Mouse (Mus musculus) embryonic facial prominence, embryonic 13.5 days (tissue): ENCODE measurements around the gene Xrcc5. TPM values are rescaled to one million over a fixed set of nuclear protein-coding genes. Genes with fewer than 3 reads are reported as not detected.

Experiments
- ATAC-seq: fragments of 200-750 bp; cut with Nextera tagmentation; 2 replicates; pipeline ENCODE4 v1.8.0; 2017; ENCODE audit warnings: low read depth; ENCODE audit not compliant: insufficient number of reproducible peaks, insufficient read depth, low FRiP score, low TSS enrichment
- H3K27ac ChIP-seq: fragments of 300-500 bp; sonication (generic); 2 replicates; pipeline ENCODE4 v1.5.1; 2015; ENCODE audit warnings: moderate library complexity, mild to moderate bottlenecking, inconsistent platforms
- H3K27me3 ChIP-seq: fragments of 300-500 bp; sonication (generic); 2 replicates; pipeline ENCODE4 v1.6.1; 2015; ENCODE audit warnings: mild to moderate bottlenecking, inconsistent platforms
- H3K36me3 ChIP-seq: fragments of 300-500 bp; sonication (generic); 2 replicates; pipeline ENCODE4 v1.6.1; 2015; ENCODE audit warnings: mild to moderate bottlenecking, inconsistent platforms
- H3K4me1 ChIP-seq: fragments of 300-500 bp; sonication (generic); 2 replicates; pipeline ENCODE4 v1.6.1; 2015; ENCODE audit warnings: inconsistent platforms
- H3K4me2 ChIP-seq: fragments of 300-500 bp; sonication (generic); 2 replicates; pipeline ENCODE4 v1.6.1; 2015; ENCODE audit warnings: moderate library complexity, mild to moderate bottlenecking, inconsistent platforms
- H3K4me3 ChIP-seq: fragments of 300-500 bp; sonication (generic); 2 replicates; pipeline ENCODE4 v1.5.1; 2015; ENCODE audit warnings: mild to moderate bottlenecking, inconsistent platforms
- H3K9ac ChIP-seq: fragments of 300-500 bp; sonication (generic); 2 replicates; pipeline ENCODE4 v1.6.1; 2015; ENCODE audit warnings: mild to moderate bottlenecking, inconsistent platforms
- H3K9me3 ChIP-seq: fragments of 300-500 bp; sonication (generic); 2 replicates; pipeline ENCODE4 v1.6.1; 2016; ENCODE audit warnings: inconsistent platforms
- WGBS: fragments of 180-500 bp; shearing (Covaris S2); methylation state at CpG from one replicate; pipeline ENCODE4 v1.1.7; 2015; ENCODE audit warnings: mixed read lengths; 5-methylcytosine and 5-hydroxymethylcytosine counted together
- polyA plus RNA-seq: library from polyadenylated mRNA; unstranded; fragments of >200 nt; fragmentation: Nextera tagmentation; extraction: Ambion mirVana; gene quantifications from 2 replicates; pipeline ENCODE4 v1.2.1, GENCODE M21; 2015

Gene Xrcc5
- polyA plus RNA-seq, 1 experiment from 2014 or later: 49.8 TPM

DNA sequence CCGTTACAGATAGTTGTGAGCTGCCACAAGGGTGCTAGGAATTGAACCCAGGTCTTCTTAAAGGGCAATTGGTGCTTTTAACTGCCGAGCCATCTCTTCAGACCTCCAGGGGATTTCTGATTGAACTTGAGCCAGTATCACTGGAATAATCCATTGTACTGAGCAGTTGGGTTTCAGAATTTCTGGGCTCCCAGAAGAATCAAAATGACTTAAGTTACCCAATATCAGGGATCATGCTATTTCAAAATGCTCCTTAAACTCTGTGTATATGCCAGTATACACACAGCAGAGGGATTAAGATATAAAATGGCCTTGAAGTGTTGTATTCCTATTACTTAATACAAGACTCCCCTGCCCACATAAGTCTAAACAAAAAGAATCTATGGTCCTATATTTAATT is 15.3 kb upstream of the Xrcc5 start:
- no peaks in the 10 kb centered on the region for H3K4me1 ChIP-seq
- ATAC-seq: no peak
- H3K36me3 ChIP-seq: no peaks in the 10 kb centered on the region
- no peak overlapping the region for H3K4me3 ChIP-seq
- no peak overlapping the region for H3K4me2 ChIP-seq
- no peaks in the 10 kb centered on the region for H3K9me3 ChIP-seq
- H3K9ac ChIP-seq: no peak overlapping the region
- H3K27me3 ChIP-seq: no peaks in the 10 kb centered on the region
- H3K27ac ChIP-seq: no peak overlapping the region
- WGBS: 85% methylated on average over 2 of the region's 2 CpGs

DNA sequence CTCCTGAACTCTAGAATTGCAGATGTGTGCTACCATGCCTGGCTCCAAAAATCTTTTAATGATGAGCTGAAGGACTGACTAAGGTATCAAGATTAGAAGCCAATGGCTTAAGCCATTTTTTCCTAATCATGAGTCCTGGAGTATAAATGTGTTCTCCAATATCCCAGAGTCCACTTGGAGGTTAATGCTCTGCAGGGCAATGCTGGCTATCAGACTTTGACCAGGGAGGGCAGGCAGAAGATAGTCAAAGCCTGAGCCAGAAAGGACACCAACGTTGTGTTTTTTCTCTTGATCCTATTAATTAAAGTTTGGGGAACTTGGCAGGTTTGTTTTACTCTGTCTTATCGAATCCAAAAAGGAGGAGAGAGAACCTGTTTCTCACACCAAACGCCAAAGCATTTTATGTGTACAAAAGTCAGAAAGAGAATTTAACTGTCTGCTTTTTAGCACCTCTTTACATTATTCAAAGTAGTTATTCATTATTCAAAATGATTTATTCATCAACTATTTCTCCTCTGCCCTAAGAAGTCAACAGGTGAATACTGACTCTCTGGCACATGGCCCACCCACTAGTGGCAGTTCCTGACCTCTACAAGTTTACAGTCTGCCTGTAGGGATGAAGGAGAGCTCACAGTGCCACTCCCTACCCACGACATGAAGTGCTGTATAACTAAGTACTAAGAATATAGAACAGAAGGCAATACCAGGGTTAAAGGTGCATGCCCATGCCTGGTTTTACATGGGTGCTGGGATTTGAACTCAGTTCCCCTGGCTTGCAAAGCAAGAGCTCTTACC is 13.2 kb upstream of the Xrcc5 start:
- WGBS: 71% methylated on average over 4 of the region's 4 CpGs
- H3K9me3 ChIP-seq: no peaks in the 10 kb centered on the region
- no peak overlapping the region for H3K4me3 ChIP-seq
- ATAC-seq: no peak
- H3K36me3 ChIP-seq: no peaks in the 10 kb centered on the region
- no peaks in the 10 kb centered on the region for H3K4me1 ChIP-seq
- no peak overlapping the region for H3K27ac ChIP-seq
- H3K27me3 ChIP-seq: no peaks in the 10 kb centered on the region
- no peak overlapping the region for H3K9ac ChIP-seq
- no peak overlapping the region for H3K4me2 ChIP-seq

DNA sequence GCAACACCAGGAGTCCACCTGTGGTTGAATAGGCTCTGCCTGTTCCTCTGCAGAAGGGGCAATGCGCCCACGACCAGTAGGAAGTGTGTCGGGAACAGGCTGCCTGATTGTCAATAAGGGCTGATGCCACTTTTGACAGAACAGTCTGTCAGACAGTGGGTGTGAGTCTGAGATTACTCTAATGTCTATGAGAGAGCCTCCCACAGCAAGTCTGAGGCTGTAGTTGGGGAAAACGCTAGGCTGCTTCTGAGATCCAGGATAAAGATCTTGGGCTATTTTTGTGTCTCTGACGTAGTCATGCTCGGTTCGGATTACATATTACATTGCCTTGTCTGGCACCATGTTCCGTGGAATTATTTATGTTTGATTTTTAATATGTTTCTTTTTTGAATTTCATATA is 11.5 kb upstream of the Xrcc5 start:
- WGBS: 71% methylated on average over 8 of the region's 8 CpGs
- no peaks in the 10 kb centered on the region for H3K27me3 ChIP-seq
- H3K36me3 ChIP-seq: no peaks in the 10 kb centered on the region
- ATAC-seq: no peak
- H3K9me3 ChIP-seq: no peaks in the 10 kb centered on the region
- H3K4me3 ChIP-seq: no peak overlapping the region
- H3K4me2 ChIP-seq: no peak overlapping the region
- no peak overlapping the region for H3K27ac ChIP-seq
- no peak overlapping the region for H3K9ac ChIP-seq
- H3K4me1 ChIP-seq: no peaks in the 10 kb centered on the region

DNA sequence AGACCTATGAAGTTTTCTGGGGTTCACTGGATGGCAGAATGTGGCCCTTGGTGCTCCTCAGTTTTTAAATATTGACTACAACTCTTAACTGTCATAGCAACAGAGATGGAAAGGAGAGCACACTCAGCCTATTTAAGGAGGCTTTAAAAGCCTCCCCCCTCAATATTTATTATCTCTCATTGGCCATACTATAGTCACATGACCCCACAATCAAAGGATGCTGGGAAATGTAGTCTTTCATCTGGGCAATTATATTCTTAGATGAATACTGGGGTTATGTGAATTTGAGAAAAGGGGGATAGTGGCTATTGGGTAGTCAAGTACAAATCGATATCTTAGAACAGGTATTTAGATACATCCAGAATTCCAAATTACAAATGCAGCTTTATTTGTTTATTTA is 5.4 kb upstream of the Xrcc5 start:
- Histone ChIP-seq H3K36me3 (no peaks in the 10 kb centered on the region), H3K9ac (no peak overlapping the region), H3K4me1 (peaks cover 3% of the 10 kb centered on the region; the same call in 1 of the 2 replicates), H3K9me3 (no peaks in the 10 kb centered on the region), H3K4me3 (no peak overlapping the region), H3K27ac (no peak overlapping the region), H3K4me2 (no peak overlapping the region), H3K27me3 (no peaks in the 10 kb centered on the region)
- ATAC-seq: no peak
- 83% methylated on average over 1 of the region's 1 CpGs for WGBS

DNA sequence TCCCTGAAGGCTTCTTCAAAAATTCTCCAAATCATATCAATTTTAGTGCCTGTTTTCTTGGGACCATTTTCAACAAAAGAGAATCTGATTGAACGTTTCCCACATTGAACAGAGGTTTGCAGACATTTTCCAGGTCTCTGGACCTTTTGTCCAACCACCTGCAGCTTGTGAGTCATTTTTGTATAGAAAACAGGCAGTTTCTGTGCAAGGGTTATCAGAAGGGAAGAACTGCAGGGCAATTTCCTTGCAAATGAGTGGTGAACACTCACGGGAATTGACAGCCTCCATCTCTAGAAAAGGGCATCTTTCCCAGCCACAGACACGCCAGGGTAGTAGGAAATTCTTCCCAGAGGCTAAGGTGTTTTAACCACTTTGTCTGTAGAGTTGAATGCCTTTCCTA is 980 bp upstream of the Xrcc5 start:
- peaks cover 22% of the 10 kb centered on the region for H3K4me1 ChIP-seq
- no peak for ATAC-seq
- 57% methylated on average over 3 of the region's 3 CpGs for WGBS
- no peaks in the 10 kb centered on the region for H3K9me3 ChIP-seq
- H3K27ac ChIP-seq: no peak overlapping the region
- peak overlapping the region; percentile 56 for H3K4me2 ChIP-seq
- H3K36me3 ChIP-seq: peaks cover under 1% of the 10 kb centered on the region; the same call in 1 of the 2 replicates
- no peak overlapping the region for H3K4me3 ChIP-seq
- H3K27me3 ChIP-seq: no peaks in the 10 kb centered on the region
- H3K9ac ChIP-seq: no peak overlapping the region

DNA sequence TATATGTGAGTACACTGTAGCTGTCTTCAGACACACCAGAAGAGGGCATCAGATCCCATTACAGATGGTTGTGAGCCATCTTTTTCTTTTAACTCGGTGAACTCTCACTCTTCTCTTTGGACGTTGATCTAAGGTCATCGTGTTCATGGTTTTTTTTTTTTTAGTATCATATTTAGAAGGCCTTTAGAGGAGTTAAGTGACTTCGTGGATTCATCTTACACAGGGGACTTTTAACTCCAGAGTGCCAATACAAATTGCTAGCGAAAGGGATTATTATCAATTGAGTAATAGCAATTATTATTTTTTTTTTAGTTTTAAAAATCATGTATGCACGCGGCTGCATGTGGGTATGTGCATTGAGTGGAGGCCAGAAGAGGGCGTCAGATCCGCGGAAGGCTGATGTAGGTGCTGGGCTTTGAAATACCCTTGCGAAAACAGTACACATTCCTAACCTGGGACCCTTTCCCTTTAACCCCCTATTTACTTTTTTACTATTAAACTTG is 491 bp upstream of the Xrcc5 start:
- H3K4me3 ChIP-seq: peak overlapping the region; percentile 52
- peaks cover 22% of the 10 kb centered on the region for H3K4me1 ChIP-seq
- peak overlapping the region; percentile 93 for H3K27ac ChIP-seq
- H3K9ac ChIP-seq: peak overlapping the region; percentile 73
- peak; percentile 82 for ATAC-seq
- peak overlapping the region; percentile 56 for H3K4me2 ChIP-seq
- H3K36me3 ChIP-seq: peaks cover 6% of the 10 kb centered on the region
- H3K27me3 ChIP-seq: no peaks in the 10 kb centered on the region
- WGBS: 2% methylated on average over 11 of the region's 11 CpGs
- H3K9me3 ChIP-seq: no peaks in the 10 kb centered on the region

DNA sequence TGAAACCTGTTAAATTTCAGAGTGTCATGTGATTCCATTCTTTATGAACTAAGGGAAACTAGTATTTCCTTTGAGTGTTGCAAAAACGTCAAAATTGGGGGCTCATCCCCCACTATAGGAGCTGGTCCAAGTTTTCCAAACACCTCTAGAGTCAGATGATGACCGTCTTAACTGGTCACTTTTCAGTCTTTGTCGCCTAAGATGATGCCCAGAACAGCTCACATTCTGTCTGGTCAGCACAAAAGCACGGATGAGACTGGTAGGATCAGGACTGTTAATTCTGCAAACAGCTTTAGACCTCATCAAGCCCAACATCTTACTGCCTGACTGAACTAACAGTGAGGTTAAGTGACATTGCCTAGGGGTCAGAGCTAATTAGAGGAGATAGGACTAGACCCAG is 1.7 kb downstream of the Xrcc5 start:
- Histone ChIP-seq H3K9me3 (no peaks in the 10 kb centered on the region), H3K36me3 (peaks cover 17% of the 10 kb centered on the region), H3K9ac (no peak overlapping the region), H3K4me3 (no peak overlapping the region), H3K4me1 (peaks cover 22% of the 10 kb centered on the region), H3K27me3 (no peaks in the 10 kb centered on the region), H3K27ac (peak overlapping the region; percentile 62; the same call in 1 of the 2 replicates), H3K4me2 (0 out of 2 replicates have a peak overlapping the region, but pooled peaks have one; percentile 7)
- ATAC-seq: no peak
- 53% methylated on average over 4 of the region's 4 CpGs for WGBS

DNA sequence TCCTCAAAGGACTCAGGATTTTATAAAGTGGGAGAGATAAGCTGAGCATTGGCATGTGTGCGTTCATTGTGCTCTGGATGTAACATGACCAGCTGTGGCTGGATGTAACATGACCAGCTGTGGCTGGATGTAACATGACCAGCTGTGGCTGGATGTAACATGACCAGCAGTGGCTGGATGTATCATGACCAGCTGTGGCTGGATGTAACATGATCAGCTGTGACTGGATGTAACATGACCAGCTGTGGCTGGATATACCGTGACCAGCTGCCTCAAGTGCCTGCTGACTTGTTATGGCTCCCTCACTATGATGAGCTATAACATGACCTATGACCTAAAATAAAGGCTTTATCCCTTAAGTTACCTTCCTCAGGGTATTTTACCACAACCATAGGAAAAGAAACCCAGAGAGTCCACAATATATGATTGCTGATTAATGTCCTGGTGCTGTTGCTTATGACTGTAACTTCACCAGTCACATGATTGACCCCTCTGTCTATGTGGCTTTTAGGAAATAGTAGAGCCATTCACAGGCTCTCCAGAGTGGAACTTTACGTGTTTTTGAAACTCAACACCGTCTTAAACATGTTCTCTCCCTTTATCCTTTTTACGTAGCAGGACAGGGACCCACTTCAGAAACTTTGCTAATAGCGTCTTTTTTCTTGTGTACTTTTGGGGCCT is 2.7 kb downstream of the Xrcc5 start:
- Histone ChIP-seq H3K27me3 (no peaks in the 10 kb centered on the region), H3K36me3 (peaks cover 22% of the 10 kb centered on the region), H3K4me3 (no peak overlapping the region), H3K4me2 (0 out of 2 replicates have a peak overlapping the region, but pooled peaks have one; percentile 2), H3K9me3 (no peaks in the 10 kb centered on the region), H3K27ac (peak overlapping the region; percentile 48; the same call in 1 of the 2 replicates), H3K4me1 (peaks cover 22% of the 10 kb centered on the region), H3K9ac (no peak overlapping the region)
- 33% methylated on average over 6 of the region's 6 CpGs for WGBS
- ATAC-seq: no peak

DNA sequence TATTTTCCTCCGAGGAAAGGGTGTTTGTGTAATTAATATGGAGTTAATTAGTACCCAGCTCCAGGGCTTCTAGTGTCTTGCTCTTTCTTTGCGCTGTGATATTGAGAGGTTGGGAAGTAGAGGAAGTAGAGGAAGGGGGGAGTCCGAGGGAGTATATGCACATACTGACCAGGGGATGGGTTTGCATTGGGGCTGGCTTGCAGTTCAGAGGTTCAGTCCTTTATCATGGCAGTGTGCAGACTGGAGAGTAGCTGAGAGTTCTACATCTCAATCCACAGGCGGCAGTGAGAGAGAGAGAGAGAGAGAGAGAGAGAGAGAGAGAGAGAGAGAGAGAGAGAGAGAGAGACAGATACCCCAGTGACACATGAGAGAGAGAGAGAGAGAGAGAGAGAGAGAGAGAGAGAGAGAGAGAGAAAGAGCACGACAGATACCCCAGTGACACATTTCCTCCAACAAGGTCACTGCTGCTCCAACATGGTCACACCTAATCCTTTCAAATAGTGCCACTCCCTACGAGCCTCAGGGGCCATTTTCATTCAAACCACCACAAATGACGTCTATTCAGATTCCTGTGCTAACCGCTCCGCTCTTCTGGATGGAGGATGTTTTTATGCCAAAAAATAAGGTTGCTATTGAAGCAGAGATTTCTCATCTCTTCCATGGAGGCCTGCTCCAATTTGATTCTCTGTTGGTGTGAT is 5.6 kb downstream of the Xrcc5 start:
- Histone ChIP-seq H3K9me3 (no peaks in the 10 kb centered on the region), H3K27me3 (no peaks in the 10 kb centered on the region), H3K9ac (no peak overlapping the region), H3K4me2 (no peak overlapping the region), H3K27ac (no peak overlapping the region), H3K4me3 (no peak overlapping the region), H3K4me1 (peaks cover 19% of the 10 kb centered on the region), H3K36me3 (peaks cover 48% of the 10 kb centered on the region)
- WGBS: 80% methylated on average over 9 of the region's 9 CpGs
- ATAC-seq: no peak

DNA sequence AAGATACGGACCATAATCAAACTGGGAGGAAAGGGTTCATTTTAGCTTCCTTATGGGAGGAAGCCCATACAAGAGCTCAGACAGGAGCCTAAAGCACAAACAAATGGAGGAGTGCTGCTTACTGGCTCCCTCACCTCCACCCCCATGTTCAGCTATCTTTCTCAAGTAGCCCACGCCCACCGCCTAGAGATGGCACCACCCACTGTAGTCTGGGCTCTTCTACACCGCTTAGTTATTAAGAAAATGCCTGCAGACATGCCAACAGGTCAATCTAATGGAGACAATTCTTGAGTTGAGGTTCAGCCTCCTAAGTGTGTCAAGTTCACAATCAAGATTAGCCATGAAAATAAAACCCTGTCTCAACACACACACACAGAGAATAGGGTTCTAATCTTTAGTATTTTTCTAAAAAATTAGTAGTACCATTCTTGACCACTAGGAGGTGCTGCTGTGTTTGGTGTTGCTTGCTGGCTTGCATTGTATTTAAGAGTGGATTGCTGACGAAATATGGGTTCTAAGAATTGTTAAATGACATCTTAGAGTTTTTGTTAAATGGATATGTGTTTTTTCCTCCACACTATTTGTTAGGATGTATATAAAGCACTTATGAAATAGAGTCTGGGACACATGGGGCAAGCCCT is 6.3 kb downstream of the Xrcc5 start:
- Histone ChIP-seq H3K4me3 (no peak overlapping the region), H3K36me3 (peaks cover 54% of the 10 kb centered on the region), H3K27ac (no peak overlapping the region), H3K9me3 (no peaks in the 10 kb centered on the region), H3K4me2 (no peak overlapping the region), H3K4me1 (peaks cover 15% of the 10 kb centered on the region), H3K9ac (no peak overlapping the region), H3K27me3 (no peaks in the 10 kb centered on the region)
- WGBS: 77% methylated on average over 5 of the region's 5 CpGs
- ATAC-seq: no peak

DNA sequence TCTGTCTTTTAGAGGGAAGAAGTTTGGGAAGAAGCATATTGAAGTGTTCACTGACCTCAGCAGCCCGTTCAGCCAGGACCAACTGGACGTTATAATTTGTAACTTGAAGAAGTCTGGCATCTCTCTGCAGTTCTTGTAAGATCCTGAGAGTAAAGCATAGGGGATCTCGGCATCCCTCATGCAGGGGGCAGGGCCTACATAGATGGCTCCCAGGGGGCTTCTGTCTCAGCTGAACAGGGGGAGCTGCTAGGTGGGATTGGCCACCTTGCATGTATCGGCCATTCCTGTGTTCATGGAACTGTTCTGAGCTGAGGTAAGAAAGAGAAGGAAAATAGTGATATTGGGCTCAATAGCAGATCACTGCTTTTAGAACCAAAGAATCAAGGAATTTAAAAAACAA is 8.2 kb downstream of the Xrcc5 start:
- Histone ChIP-seq H3K4me3 (no peak overlapping the region), H3K27me3 (no peaks in the 10 kb centered on the region), H3K9me3 (no peaks in the 10 kb centered on the region), H3K9ac (no peak overlapping the region), H3K4me1 (0 out of 2 replicates have a peak, but pooled peaks cover 2% of the 10 kb centered on the region), H3K4me2 (no peak overlapping the region), H3K36me3 (peaks cover 70% of the 10 kb centered on the region), H3K27ac (no peak overlapping the region)
- WGBS: 87% methylated on average over 4 of the region's 4 CpGs
- ATAC-seq: no peak
